Mouse (Mus musculus): ENCODE data around the gene Pdxp.
"Not testable (repeated sequence)": the region's sequence is repeated elsewhere in the genome, so short reads cannot be mapped to it uniquely, and the experiment has no call there.

Gene Pdxp

DNA sequence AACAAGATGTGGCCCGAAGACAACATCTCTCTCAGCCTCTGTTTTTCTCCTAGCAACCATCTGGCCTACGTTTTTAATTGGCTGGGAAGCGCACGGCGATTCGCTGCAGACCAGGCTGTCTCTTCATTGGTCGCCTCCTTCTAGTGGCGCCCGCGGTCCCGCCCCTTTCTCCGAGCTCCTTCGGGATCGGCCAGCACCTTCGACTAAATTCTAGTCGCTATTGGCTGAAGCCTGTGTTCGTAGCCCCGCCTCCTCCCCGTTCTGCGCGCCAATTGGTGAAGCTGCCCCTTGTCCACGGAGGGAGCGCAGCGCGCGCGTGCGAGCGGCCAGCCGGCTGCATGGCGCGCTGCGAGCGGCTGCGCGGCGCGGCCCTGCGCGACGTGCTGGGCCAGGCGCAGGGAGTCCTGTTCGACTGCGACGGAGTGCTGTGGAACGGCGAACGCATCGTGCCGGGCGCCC lies at the start of gene Pdxp:
Gene Pdxp (plus strand): TSS at position 288 of the 459 bp plus-strand sequence.
- in situ Hi-C loops (cut with MseI, MboI), result no loop called here

DNA sequence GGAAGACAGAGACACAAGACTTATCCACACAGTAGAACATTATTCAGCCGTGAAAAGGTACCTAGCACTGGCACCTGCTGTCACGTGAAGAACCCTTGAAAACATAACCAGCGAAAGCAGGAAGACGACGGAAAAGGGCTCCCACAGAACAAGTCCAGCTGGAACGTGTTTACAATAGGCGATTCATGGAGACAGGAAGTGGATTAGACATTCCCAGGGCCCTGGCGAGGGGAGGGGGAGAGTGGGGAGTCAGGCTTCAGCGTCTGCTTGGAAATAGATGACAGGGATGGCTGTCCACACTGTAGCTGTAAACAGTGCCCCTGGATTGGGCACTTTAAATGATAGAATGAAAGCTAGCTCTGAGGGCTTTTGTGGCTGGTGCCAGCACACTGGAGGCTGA lies 45.3 kb upstream of the Pdxp start:
- in situ Hi-C loops (cut with MseI, MboI), result no loop called here

DNA sequence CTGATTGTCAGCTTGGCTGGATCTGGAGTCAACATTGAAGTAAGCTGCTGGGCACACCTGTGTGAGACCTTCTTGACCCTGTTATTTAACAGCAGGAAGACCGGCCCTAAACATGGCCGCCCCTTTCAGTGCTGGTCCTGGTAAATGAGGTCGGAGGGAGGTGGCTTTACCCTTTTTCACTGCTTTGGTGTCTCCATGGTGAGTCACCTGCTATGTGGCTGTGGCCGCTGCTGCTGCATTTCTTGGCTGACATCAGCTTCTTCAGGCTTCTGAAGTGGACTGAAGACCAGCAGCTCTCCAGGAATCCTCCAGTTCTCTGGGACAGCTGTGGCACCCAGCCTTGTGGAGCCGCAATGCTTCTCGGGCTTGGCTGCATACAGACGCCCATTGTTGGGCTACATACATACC lies 44.9 kb upstream of the Pdxp start:
- in situ Hi-C loops (cut with MseI, MboI), result no loop called here

DNA sequence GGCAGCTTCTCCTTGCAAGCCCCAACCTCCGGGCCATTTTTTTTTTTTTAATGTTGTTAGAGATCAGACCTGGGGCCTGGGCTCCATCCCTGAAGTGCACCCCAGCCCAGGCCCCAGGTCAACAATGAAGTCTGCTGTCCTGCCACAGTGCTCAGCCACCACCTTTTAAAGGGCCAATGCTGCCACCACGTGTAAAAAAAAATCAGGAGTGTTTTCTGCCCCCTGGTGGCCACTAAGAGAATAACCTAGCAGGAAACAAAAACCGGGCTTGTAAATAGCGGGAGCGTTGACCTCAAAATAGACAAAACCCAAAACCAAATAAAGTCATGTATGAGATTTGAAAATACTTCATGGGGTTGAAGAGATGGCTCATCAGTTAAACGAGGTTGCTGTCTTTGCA lies 43.9 kb upstream of the Pdxp start:
- in situ Hi-C loops (cut with MseI, MboI), result no loop called here

- in situ Hi-C loops (cut with MseI, MboI), result no loop called here
These were observed 41.6 kb upstream of the Pdxp start for GRCm38 (mm10) chr15:78872021-78872608.

GRCm38 (mm10) chr15:78873803-78874435 lies 39.8 kb upstream of the Pdxp start:
- in situ Hi-C loops (cut with MseI, MboI), result no loop called here

GRCm38 (mm10) chr15:78874989-78875388 lies 38.7 kb upstream of the Pdxp start:
- in situ Hi-C loops (cut with MseI, MboI), result no loop called here

GRCm38 (mm10) chr15:78875537-78875936 lies 38.2 kb upstream of the Pdxp start:
- in situ Hi-C loops (cut with MseI, MboI), result no loop called here

GRCm38 (mm10) chr15:78876258-78876696 lies 37.4 kb upstream of the Pdxp start:
- in situ Hi-C loops (cut with MseI, MboI), result no loop called here

GRCm38 (mm10) chr15:78876991-78877809 lies 36.5 kb upstream of the Pdxp start, which contains the start of gene Gga1:
TSS of gene Gga1 (plus strand) at chr15:78877190.
- in situ Hi-C loops (cut with MseI, MboI), result no loop called here

- in situ Hi-C loops (cut with MseI, MboI), result no loop called here
These were observed 35.8 kb upstream of the Pdxp start for GRCm38 (mm10) chr15:78877810-78878390.

- in situ Hi-C loops (cut with MseI, MboI), result not testable (repeated sequence)
These were observed 34.8 kb upstream of the Pdxp start for GRCm38 (mm10) chr15:78878792-78879516.

DNA sequence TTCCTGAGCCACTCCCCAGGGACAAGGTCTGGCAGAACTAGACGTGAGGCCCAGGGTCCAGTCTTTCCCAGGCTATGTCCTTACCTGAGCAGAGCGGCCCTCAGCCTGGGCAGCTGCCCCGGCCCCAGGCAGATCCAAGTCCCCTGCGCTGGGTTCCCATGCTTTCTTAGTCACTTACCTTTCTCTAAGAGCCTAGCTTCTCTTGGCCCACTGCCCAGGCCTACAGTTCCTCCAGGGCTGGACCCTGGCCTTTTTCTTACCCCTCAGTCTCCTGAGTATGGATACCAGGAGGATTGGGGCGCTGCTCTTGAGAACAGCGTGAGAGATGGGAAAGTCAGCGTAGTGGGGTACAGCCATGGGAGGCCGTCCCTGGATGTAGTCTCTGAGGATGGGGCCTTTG lies 33.3 kb upstream of the Pdxp start:
- in situ Hi-C loops (cut with MseI, MboI), result no loop called here

DNA sequence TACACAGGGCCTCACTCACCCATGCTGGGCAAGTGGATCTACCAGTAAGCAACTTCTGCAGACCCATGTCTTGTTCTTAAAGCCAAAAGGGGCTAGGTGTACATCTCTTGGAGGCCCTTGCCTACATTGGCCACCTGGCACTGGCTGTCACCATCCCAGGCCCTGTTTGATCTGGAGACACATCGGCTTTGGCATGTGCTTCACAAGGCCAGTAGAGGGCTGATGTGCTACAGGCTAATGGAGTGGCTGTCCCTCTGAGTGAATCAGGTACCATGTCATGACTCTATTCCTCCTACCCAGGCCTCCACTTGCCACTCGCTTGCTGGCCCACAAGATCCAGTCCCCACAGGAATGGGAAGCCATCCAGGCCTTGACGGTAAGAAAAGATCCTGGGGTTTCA lies 31.9 kb upstream of the Pdxp start:
- in situ Hi-C loops (cut with MseI, MboI), result no loop called here

- in situ Hi-C loops (cut with MseI, MboI), result no loop called here
These were observed 24.3 kb upstream of the Pdxp start for GRCm38 (mm10) chr15:78889401-78889853.

- in situ Hi-C loops (cut with MseI, MboI), result no loop called here
These were observed 21.3 kb upstream of the Pdxp start for GRCm38 (mm10) chr15:78892440-78892839.

- in situ Hi-C loops (cut with MseI, MboI), result no loop called here
These were observed 19.0 kb upstream of the Pdxp start for GRCm38 (mm10) chr15:78894726-78895125.

- in situ Hi-C loops (cut with MseI, MboI), result no loop called here
These were observed 18.0 kb upstream of the Pdxp start for GRCm38 (mm10) chr15:78895741-78896140.

DNA sequence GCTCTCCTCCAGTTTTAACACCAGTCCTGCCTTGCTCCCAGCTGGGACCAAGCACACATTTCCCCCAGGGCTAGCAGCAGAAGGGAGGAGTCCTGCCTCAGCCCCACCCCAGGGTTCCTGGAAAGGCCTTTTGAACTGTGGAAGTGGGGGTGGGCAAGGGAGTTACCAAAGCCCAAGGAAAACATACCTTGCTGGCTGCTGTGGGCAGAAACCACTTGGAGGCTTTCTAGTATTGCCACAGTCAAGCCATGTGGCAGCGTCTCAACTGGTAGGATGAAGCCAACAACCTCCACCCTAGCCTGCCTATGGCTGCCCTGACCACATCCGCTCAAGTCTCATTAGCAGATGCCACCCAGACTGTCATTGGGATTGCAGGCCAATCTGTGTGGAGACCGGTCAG lies 17.6 kb upstream of the Pdxp start:
- in situ Hi-C loops (cut with MseI, MboI), result no loop called here

GRCm38 (mm10) chr15:78897488-78897887 lies 16.2 kb upstream of the Pdxp start:
- in situ Hi-C loops (cut with MseI, MboI), result no loop called here

- in situ Hi-C loops (cut with MseI, MboI), result no loop called here
These were observed 15.2 kb upstream of the Pdxp start for GRCm38 (mm10) chr15:78898507-78899001.

All from mouse trophoblast stem cell (cell line).